Comparison of ENCODE assay signal across 17 mouse cellular contexts in genomic region chr2:62660565-62660964, GRCm38 (mm10). TPM values are rescaled to one million over a fixed set of nuclear protein-coding genes. Genes with fewer than 3 reads are reported as not detected.
A peak's percentile ranks its signal among the peaks of the same experiment; 100 is the strongest.
DNase-seq lines count a peak whose midpoint lies in the region; TF ChIP-seq lines count a peak whose summit lies in the region.
"Had no signal": no experiment of that assay in that cellular context is flagged by ENCODE, and none has a peak within 500 bp of the region (broad histone marks: within the 10 kb centered on the region; RNA-seq: fewer than 3 reads in every experiment).

No protein-coding gene starts in this region.

- H3K4me3 ChIP-seq in gastrocnemius, adult 2 months: no peak overlapping the region
- no peak overlapping the region for H3K4me3 ChIP-seq in left cerebral cortex, adult 2 months
- H3K4me3 ChIP-seq in E14TG2a.4 (replicated peaks; ENCODE audit: low read length): no peak overlapping the region
- H3K4me3 ChIP-seq: limb, embryonic 13.5 days had no signal

- H3K9me3 ChIP-seq in E14TG2a.4 (ENCODE audit: low read length): no peaks in the 10 kb centered on the region
- H3K9me3 ChIP-seq: limb, embryonic 13.5 days had no signal

- H3K27ac ChIP-seq in gastrocnemius, adult 2 months: no peak overlapping the region
- H3K27ac ChIP-seq in left cerebral cortex, adult 2 months: no peak overlapping the region
- H3K27ac ChIP-seq: limb, embryonic 13.5 days had no signal

- no peaks in the 10 kb centered on the region for H3K36me3 ChIP-seq in E14TG2a.4 (ENCODE audit: insufficient read depth, low read length)
- H3K36me3 ChIP-seq: limb, embryonic 13.5 days had no signal

- peaks cover 10% of the 10 kb centered on the region for H3K4me1 ChIP-seq in E14TG2a.4 (replicated peaks; ENCODE audit: low read depth, low read length)
- H3K4me1 ChIP-seq: limb, embryonic 13.5 days had no signal

- TF ChIP-seq CTCF in gastrocnemius, adult 2 months (IDR thresholded peaks at IDR 0.05): 0 out of 2 replicates have a peak, but pooled peaks have one; percentile 24
- TF ChIP-seq CTCF in left cerebral cortex, adult 2 months (IDR thresholded peaks at IDR 0.05): peak; percentile 32
- peak; percentile 45 for TF ChIP-seq CTCF in E14TG2a.4 (conservative IDR thresholded peaks at IDR 0.05; ENCODE audit: low read length)

- intact Hi-C loops in gastrocnemius, adult 2 months (cut with DNase I): no loop called here
- intact Hi-C loops in left cerebral cortex, adult 2 months (cut with DNase I): no loop called here

- no peak for DNase-seq in gastrocnemius, adult 2 months
- DNase-seq in gastrocnemius, adult 8-10 months (ENCODE audit: low spot score in 2 of 2): no peak
- no peak for DNase-seq in left cerebral cortex, adult 2 months (ENCODE audit: extremely low spot score in 1 of 2, low spot score in 2 of 2)
- DNase-seq in left cerebral cortex, adult 8-10 months (ENCODE audit: low spot score in 2 of 2): no peak
- peak; percentile 54 for DNase-seq in ZHBTc4 (ENCODE audit: low read depth, low spot score)
- no peak for DNase-seq in yolk sac, embryonic 10.5 days (ENCODE audit: low spot score)
- no peak for DNase-seq in thymus, postnatal 25 days
- DNase-seq: adrenal gland, postnatal 36 days; cerebellum, adult 11-12 months; cerebellum, postnatal 14 days; gastrocnemius, postnatal 10 days; heart, adult 11 months; kidney, adult 8-10 months; kidney, postnatal 36 days; thymus, adult 18-20 months had no signal

- no peaks in the 10 kb centered on the region for H3K27me3 ChIP-seq in E14TG2a.4 (ENCODE audit: insufficient read depth, low read length)

RNA-seq across cellular contexts. Expression of gene Gca, which starts 3.5 kb away (rescaled TPM):
- total RNA-seq in gastrocnemius, adult 2 months (2021): 1 to 10 TPM; 2.6 to 4.4 TPM
- total RNA-seq in gastrocnemius, adult 8-10 months (2022): 1 to 10 TPM; 4.2 to 5.8 (median 5.1) TPM
- total RNA-seq in left cerebral cortex, adult 2 months (2021): 10 to 100 TPM; 12.7 to 22.3 TPM
- 10 to 100 TPM; 14.1 to 17.3 (median 16.5) TPM for total RNA-seq in left cerebral cortex, adult 8-10 months (2022)

RNA-seq across cellular contexts. Expression of gene Ifih1, which starts 14.5 kb away (rescaled TPM):
- total RNA-seq in gastrocnemius, adult 2 months (2021): 1 to 10 TPM; 2.0 to 3.2 TPM
- 1 to 10 TPM; 2.5 to 3.5 (median 2.9) TPM for total RNA-seq in gastrocnemius, adult 8-10 months (2022)
- 1 to 10 TPM; 2.6 TPM for total RNA-seq in left cerebral cortex, adult 2 months (2021)
- total RNA-seq in left cerebral cortex, adult 8-10 months (2022): 1 to 10 TPM; 3.0 to 5.8 (median 4.6) TPM
